ENCODE assay signal across 22 mouse cellular contexts in the genomic region with DNA sequence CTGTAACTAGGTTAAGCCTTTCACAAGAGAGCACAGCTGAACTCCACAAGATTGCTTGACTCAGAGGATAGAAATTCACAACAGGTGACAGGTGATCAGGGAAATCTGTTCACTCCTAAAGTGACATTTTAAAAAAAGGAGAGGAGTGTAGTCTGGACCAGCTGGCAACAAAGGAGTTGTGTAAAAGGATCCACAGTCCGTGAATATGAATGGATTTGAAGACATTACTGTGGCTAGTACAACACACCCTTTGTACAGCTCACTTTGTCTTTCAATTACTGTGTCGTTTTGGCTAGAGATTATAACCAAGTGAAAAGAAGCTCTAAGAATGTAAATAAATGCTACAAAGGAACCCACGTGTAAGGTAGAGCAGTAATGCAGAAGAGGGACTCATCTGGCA. TPM values are rescaled to one million over a fixed set of nuclear protein-coding genes. Genes with fewer than 3 reads are reported as not detected.
A peak's percentile ranks its signal among the peaks of the same experiment; 100 is the strongest.
DNase-seq lines count a peak whose midpoint lies in the region; ATAC-seq and TF ChIP-seq lines count a peak whose summit lies in the region.
"Had no signal": no experiment of that assay in that cellular context is flagged by ENCODE, and none has a peak within 500 bp of the region (broad histone marks: within the 10 kb centered on the region; RNA-seq: fewer than 3 reads in every experiment).

No protein-coding gene starts in this region.

- no peaks in the 10 kb centered on the region for H3K27me3 ChIP-seq in embryonic facial prominence, embryonic 14.5 days (replicated peaks; ENCODE audit: control insufficient read depth, insufficient read depth, low read length)
- no peaks in the 10 kb centered on the region for H3K27me3 ChIP-seq in embryonic facial prominence, embryonic 10.5 days (replicated peaks; ENCODE audit: low read depth, poor library complexity, severe bottlenecking)
- H3K27me3 ChIP-seq in midbrain, embryonic 13.5 days, result no peaks in the 10 kb centered on the region
- no peaks in the 10 kb centered on the region for H3K27me3 ChIP-seq in midbrain, postnatal 0 days (ENCODE audit: insufficient read depth, low read length)
- H3K27me3 ChIP-seq in neural tube, embryonic 14.5 days (ENCODE audit: control insufficient read depth, insufficient read depth, low read length), result no peaks in the 10 kb centered on the region
- no peaks in the 10 kb centered on the region for H3K27me3 ChIP-seq in neural tube, embryonic 15.5 days (replicated peaks)
- H3K27me3 ChIP-seq: heart, embryonic 13.5 days; hindbrain, embryonic 13.5 days had no signal

- no peak overlapping the region for H3K9ac ChIP-seq in embryonic facial prominence, embryonic 14.5 days (ENCODE audit: low read depth, low read length)
- H3K9ac ChIP-seq in midbrain, embryonic 13.5 days (replicated peaks), result no peak overlapping the region
- H3K9ac ChIP-seq in midbrain, postnatal 0 days (replicated peaks; ENCODE audit: low read length, poor library complexity, severe bottlenecking), result no peak overlapping the region
- no peak overlapping the region for H3K9ac ChIP-seq in neural tube, embryonic 14.5 days (replicated peaks; ENCODE audit: low read depth, low read length)
- no peak overlapping the region for H3K9ac ChIP-seq in neural tube, embryonic 15.5 days (replicated peaks)
- H3K9ac ChIP-seq: heart, embryonic 13.5 days; hindbrain, embryonic 13.5 days had no signal

- no peak overlapping the region for H3K4me3 ChIP-seq in embryonic facial prominence, embryonic 14.5 days (ENCODE audit: low read depth, low read length)
- H3K4me3 ChIP-seq in embryonic facial prominence, embryonic 10.5 days, result no peak overlapping the region
- H3K4me3 ChIP-seq in midbrain, embryonic 13.5 days (replicated peaks), result no peak overlapping the region
- H3K4me3 ChIP-seq in midbrain, postnatal 0 days (ENCODE audit: low read depth, low read length), result no peak overlapping the region
- H3K4me3 ChIP-seq in neural tube, embryonic 14.5 days (ENCODE audit: low read depth, low read length), result no peak overlapping the region
- H3K4me3 ChIP-seq in neural tube, embryonic 15.5 days (replicated peaks), result no peak overlapping the region
- H3K4me3 ChIP-seq: heart, embryonic 13.5 days; hindbrain, embryonic 13.5 days had no signal

- no peaks in the 10 kb centered on the region for H3K4me1 ChIP-seq in embryonic facial prominence, embryonic 14.5 days (ENCODE audit: control insufficient read depth, insufficient read depth, low read length)
- no peaks in the 10 kb centered on the region for H3K4me1 ChIP-seq in embryonic facial prominence, embryonic 10.5 days
- peaks cover 8% of the 10 kb centered on the region; the same call in 1 of the 2 replicates for H3K4me1 ChIP-seq in midbrain, embryonic 13.5 days (replicated peaks)
- no peaks in the 10 kb centered on the region for H3K4me1 ChIP-seq in midbrain, postnatal 0 days (ENCODE audit: insufficient read depth, low read length)
- no peaks in the 10 kb centered on the region for H3K4me1 ChIP-seq in neural tube, embryonic 14.5 days (ENCODE audit: control insufficient read depth, insufficient read depth, low read length)
- no peaks in the 10 kb centered on the region; the same call in 1 of the 2 replicates for H3K4me1 ChIP-seq in neural tube, embryonic 15.5 days
- H3K4me1 ChIP-seq: heart, embryonic 13.5 days; hindbrain, embryonic 13.5 days had no signal

- H3K36me3 ChIP-seq in embryonic facial prominence, embryonic 14.5 days (ENCODE audit: control insufficient read depth, insufficient read depth, low read length), result no peaks in the 10 kb centered on the region
- no peaks in the 10 kb centered on the region for H3K36me3 ChIP-seq in embryonic facial prominence, embryonic 10.5 days (replicated peaks)
- H3K36me3 ChIP-seq in midbrain, embryonic 13.5 days, result no peaks in the 10 kb centered on the region
- H3K36me3 ChIP-seq in midbrain, postnatal 0 days (ENCODE audit: insufficient read depth, low read length), result no peaks in the 10 kb centered on the region
- H3K36me3 ChIP-seq in neural tube, embryonic 14.5 days (ENCODE audit: control insufficient read depth, insufficient read depth, low read length), result no peaks in the 10 kb centered on the region
- no peaks in the 10 kb centered on the region for H3K36me3 ChIP-seq in neural tube, embryonic 15.5 days
- H3K36me3 ChIP-seq: heart, embryonic 13.5 days; hindbrain, embryonic 13.5 days had no signal

- peak; percentile 14 for DNase-seq in embryonic facial prominence, embryonic 14.5 days (ENCODE audit: low spot score)
- DNase-seq in embryonic facial prominence, embryonic 10.5 days (ENCODE audit: low spot score), result no peak
- no peak for DNase-seq in midbrain, postnatal 0 days (ENCODE audit: low spot score)
- no peak for DNase-seq in ovary, postnatal 36 days (ENCODE audit: low spot score)
- DNase-seq: adrenal gland, adult 8-10 months; adrenal gland, postnatal 36 days; B cell, adult 2 months; cerebellum, adult 2 months; cerebellum, postnatal 10 days; gastrocnemius, postnatal 14 days; heart, postnatal 36 days had no signal

- H3K27ac ChIP-seq in embryonic facial prominence, embryonic 14.5 days (replicated peaks; ENCODE audit: low read depth, low read length), result no peak overlapping the region
- H3K27ac ChIP-seq in embryonic facial prominence, embryonic 10.5 days (replicated peaks), result no peak overlapping the region
- no peak overlapping the region for H3K27ac ChIP-seq in midbrain, embryonic 13.5 days
- H3K27ac ChIP-seq in midbrain, postnatal 0 days (ENCODE audit: low read depth, low read length), result no peak overlapping the region
- H3K27ac ChIP-seq in neural tube, embryonic 14.5 days (ENCODE audit: low read depth, low read length), result no peak overlapping the region
- H3K27ac ChIP-seq in neural tube, embryonic 15.5 days (replicated peaks), result no peak overlapping the region
- H3K27ac ChIP-seq: heart, embryonic 13.5 days; hindbrain, embryonic 13.5 days had no signal

- H3K9me3 ChIP-seq in embryonic facial prominence, embryonic 14.5 days (ENCODE audit: control insufficient read depth, low read length), result no peaks in the 10 kb centered on the region
- H3K9me3 ChIP-seq in embryonic facial prominence, embryonic 10.5 days, result no peaks in the 10 kb centered on the region
- no peaks in the 10 kb centered on the region for H3K9me3 ChIP-seq in midbrain, embryonic 13.5 days
- H3K9me3 ChIP-seq in midbrain, postnatal 0 days (ENCODE audit: low read length), result no peaks in the 10 kb centered on the region
- no peaks in the 10 kb centered on the region for H3K9me3 ChIP-seq in neural tube, embryonic 14.5 days (ENCODE audit: control insufficient read depth, low read length)
- no peaks in the 10 kb centered on the region for H3K9me3 ChIP-seq in neural tube, embryonic 15.5 days (replicated peaks)
- H3K9me3 ChIP-seq: heart, embryonic 13.5 days; hindbrain, embryonic 13.5 days had no signal

- no peak for TF ChIP-seq CTCF in midbrain, postnatal 0 days (IDR thresholded peaks at IDR 0.05)

- 44% methylated on average over 3 of the region's 3 CpGs for WGBS in embryonic facial prominence, embryonic 14.5 days
- 49% methylated on average over 3 of the region's 3 CpGs for WGBS in embryonic facial prominence, embryonic 10.5 days
- WGBS in midbrain, embryonic 13.5 days, result 25% methylated on average over 3 of the region's 3 CpGs
- WGBS in midbrain, postnatal 0 days, result 17% methylated on average over 3 of the region's 3 CpGs
- WGBS in neural tube, embryonic 14.5 days, result 17% methylated on average over 3 of the region's 3 CpGs
- 18% methylated on average over 3 of the region's 3 CpGs for WGBS in neural tube, embryonic 15.5 days

- H3K4me2 ChIP-seq in embryonic facial prominence, embryonic 14.5 days (ENCODE audit: low read depth, low read length), result no peak overlapping the region
- H3K4me2 ChIP-seq in midbrain, embryonic 13.5 days (replicated peaks), result no peak overlapping the region
- no peak overlapping the region for H3K4me2 ChIP-seq in midbrain, postnatal 0 days (ENCODE audit: low read depth, low read length, poor library complexity, severe bottlenecking)
- no peak overlapping the region for H3K4me2 ChIP-seq in neural tube, embryonic 14.5 days (ENCODE audit: low read depth, low read length)
- no peak overlapping the region for H3K4me2 ChIP-seq in neural tube, embryonic 15.5 days
- H3K4me2 ChIP-seq: heart, embryonic 13.5 days; hindbrain, embryonic 13.5 days had no signal

- ATAC-seq in embryonic facial prominence, embryonic 14.5 days (ENCODE audit: low read depth), result peak; percentile 53; the same call in 1 of the 2 replicates
- ATAC-seq in midbrain, embryonic 13.5 days, result peak; percentile 43
- no peak for ATAC-seq in midbrain, postnatal 0 days (ENCODE audit: low FRiP score)
- ATAC-seq in neural tube, embryonic 14.5 days (ENCODE audit: low read depth), result 0 out of 2 replicates have a peak, but pooled peaks have one; percentile 58
- no peak for ATAC-seq in neural tube, embryonic 15.5 days (ENCODE audit: low FRiP score)
- ATAC-seq: CD4-positive, CD25-positive, alpha-beta regulatory T cell, adult 4 months; forebrain, embryonic 16.5 days; intestine, embryonic 16.5 days; Patski had no signal

RNA-seq across cellular contexts. Expression of a gene that starts 33.7 kb away (rescaled TPM):
- polyA plus RNA-seq in embryonic facial prominence, embryonic 14.5 days (2014; fragmentation: Nextera tagmentation; extraction: Ambion mirVana), result 4.5 and 4.8 TPM in 2 replicates
- polyA plus RNA-seq in embryonic facial prominence, embryonic 10.5 days (2016; fragmentation: Nextera tagmentation; extraction: Ambion mirVana), result 0.79 and 0.98 TPM in 2 replicates
- 0.36 and 0.50 TPM in 2 replicates for polyA plus RNA-seq in midbrain, embryonic 13.5 days (2015; fragmentation: Nextera tagmentation; extraction: Ambion mirVana)
- 1.3 and 1.7 TPM in 2 replicates for total RNA-seq in midbrain, postnatal 0 days (2014; rRNA removed)
- polyA plus RNA-seq in midbrain, postnatal 0 days (2015; fragmentation: Nextera tagmentation; extraction: Ambion mirVana), result 0.73 and 0.76 TPM in 2 replicates
- polyA plus RNA-seq in neural tube, embryonic 14.5 days (2014; fragmentation: Nextera tagmentation; extraction: Ambion mirVana), result 0.94 and 1.1 TPM in 2 replicates
- 0.88 and 1.0 TPM in 2 replicates for polyA plus RNA-seq in neural tube, embryonic 15.5 days (2015; fragmentation: Nextera tagmentation; extraction: Ambion mirVana)
- total RNA-seq: granulocyte monocyte progenitor cell, adult 5-6 weeks; MEL had no signal
- polyA plus RNA-seq: Patski had no signal

Comparison
In these comparisons a context has a peak if more than half of its experiments do, and no peak if none do; other contexts are left out.
1. ATAC-seq: peak in embryonic facial prominence, embryonic 14.5 days (single experiment), midbrain, embryonic 13.5 days (single experiment) and neural tube, embryonic 14.5 days (single experiment); none in midbrain, postnatal 0 days (single experiment) and neural tube, embryonic 15.5 days (single experiment).